Mouse (Mus musculus) liver, embryonic 12.5 days (tissue): Measurements from ENCODE around the gene Dap. TPM values are rescaled to one million over a fixed set of nuclear protein-coding genes. Genes with fewer than 3 reads are reported as not detected.
A peak's percentile ranks its signal among the peaks of the same experiment; 100 is the strongest.

ENCODE experiments used
- ATAC-seq: fragments of 200-750 bp; cut with Nextera tagmentation; 2 replicates; pipeline ENCODE4 v1.8.0; 2017; ENCODE audit warnings: moderate number of reproducible peaks, mild to moderate bottlenecking, moderate library complexity
- H3K27ac ChIP-seq: fragments of 300-500 bp; sonication (generic); 2 replicates; pipeline ENCODE4 v1.5.1; 2016; ENCODE audit warnings: mild to moderate bottlenecking
- H3K27me3 ChIP-seq: fragments of 300-500 bp; sonication (generic); replicated peaks from 2 replicates; pipeline ENCODE4 v1.6.1; 2016; ENCODE audit warnings: mild to moderate bottlenecking, moderate library complexity
- H3K36me3 ChIP-seq: fragments of 300-500 bp; sonication (generic); 2 replicates; pipeline ENCODE4 v1.6.1; 2016; ENCODE audit warnings: mild to moderate bottlenecking, moderate library complexity
- H3K4me1 ChIP-seq: fragments of 300-500 bp; sonication (generic); 2 replicates; pipeline ENCODE4 v1.6.1; 2016
- H3K4me2 ChIP-seq: fragments of 300-500 bp; sonication (generic); 2 replicates; pipeline ENCODE4 v1.6.1; 2016; ENCODE audit warnings: mild to moderate bottlenecking, moderate library complexity
- H3K4me3 ChIP-seq: fragments of 300-500 bp; sonication (generic); 2 replicates; pipeline ENCODE4 v1.5.1; 2016; ENCODE audit warnings: mild to moderate bottlenecking, moderate library complexity
- H3K9ac ChIP-seq: fragments of 300-500 bp; sonication (generic); 2 replicates; pipeline ENCODE4 v1.6.1; 2016; ENCODE audit warnings: mild to moderate bottlenecking, moderate library complexity
- H3K9me3 ChIP-seq: fragments of 300-500 bp; sonication (generic); replicated peaks from 2 replicates; pipeline ENCODE4 v1.6.1; 2016; ENCODE audit warnings: mild to moderate bottlenecking, moderate library complexity
- WGBS: fragments of 180-500 bp; shearing (Covaris S2); methylation state at CpG from one replicate; pipeline ENCODE4 v1.1.7; 2016; ENCODE audit not compliant: insufficient replicate concordance; 5-methylcytosine and 5-hydroxymethylcytosine counted together
- polyA plus RNA-seq: library from polyadenylated mRNA; unstranded; fragments of >200 nt; fragmentation: Nextera tagmentation; extraction: Ambion mirVana; gene quantifications from 2 replicates; pipeline ENCODE4 v1.2.1, GENCODE M21; 2016

Dap gene
- polyA plus RNA-seq, 1 experiment from 2014 or later: 44.3 TPM

DNA sequence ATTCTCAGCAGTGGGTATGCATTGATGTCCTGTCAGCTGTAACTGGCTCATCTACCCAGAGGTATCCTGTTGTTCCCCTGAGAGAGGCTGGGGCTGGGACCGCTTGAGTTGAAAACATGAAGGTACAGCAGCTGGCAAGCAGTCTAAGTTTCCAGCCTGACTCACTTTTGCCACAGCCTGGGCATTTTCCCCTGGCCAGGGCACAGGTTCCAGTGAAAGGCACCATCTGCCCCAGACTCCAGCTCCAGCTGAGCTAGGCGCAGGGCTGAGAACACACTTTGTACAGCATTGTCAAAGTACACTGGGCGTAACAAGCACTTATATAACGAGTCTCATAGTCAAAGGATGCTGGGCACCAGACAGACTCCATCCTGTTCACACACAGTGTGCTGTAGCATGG, 29.8 kb downstream of the Dap start:
- no peaks in the 10 kb centered on the region for H3K27me3 ChIP-seq
- ATAC-seq: no peak
- H3K27ac ChIP-seq: no peak overlapping the region
- no peak overlapping the region for H3K4me2 ChIP-seq
- 85% methylated on average over 4 of the region's 4 CpGs for WGBS
- H3K4me1 ChIP-seq: peaks cover 42% of the 10 kb centered on the region
- no peak overlapping the region for H3K4me3 ChIP-seq
- H3K36me3 ChIP-seq: no peaks in the 10 kb centered on the region
- H3K9me3 ChIP-seq: no peaks in the 10 kb centered on the region
- no peak overlapping the region for H3K9ac ChIP-seq

GRCm38 (mm10) chr15:31254939-31255535, 30.9 kb downstream of the Dap start:
- H3K9me3 ChIP-seq: no peaks in the 10 kb centered on the region
- no peak overlapping the region for H3K27ac ChIP-seq
- H3K4me3 ChIP-seq: no peak overlapping the region
- H3K4me1 ChIP-seq: peaks cover 39% of the 10 kb centered on the region
- no peak overlapping the region for H3K9ac ChIP-seq
- 76% methylated on average over 9 of the region's 9 CpGs for WGBS
- no peaks in the 10 kb centered on the region for H3K36me3 ChIP-seq
- H3K4me2 ChIP-seq: no peak overlapping the region
- H3K27me3 ChIP-seq: no peaks in the 10 kb centered on the region
- ATAC-seq: no peak

DNA sequence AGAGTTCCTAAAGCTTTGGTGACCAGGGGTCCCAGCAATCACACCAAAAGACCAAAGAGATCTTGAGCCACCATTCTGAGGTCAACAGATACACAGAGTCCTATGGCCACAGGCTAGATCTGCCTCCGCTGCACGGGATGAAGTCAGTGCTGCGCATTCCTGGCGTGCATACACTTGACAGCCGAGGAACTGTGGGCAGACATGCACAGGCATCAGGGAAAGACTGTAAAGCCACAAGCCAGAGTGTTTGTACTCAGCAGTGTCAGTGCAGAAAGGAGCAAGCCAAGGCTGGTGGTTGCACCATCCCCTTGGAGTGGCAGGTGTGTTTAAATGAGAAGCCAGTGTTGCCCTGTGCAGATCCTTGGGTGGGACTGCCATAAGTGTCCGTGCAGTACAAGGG, 31.6 kb downstream of the Dap start:
- H3K27me3 ChIP-seq: no peaks in the 10 kb centered on the region
- H3K9me3 ChIP-seq: no peaks in the 10 kb centered on the region
- no peak overlapping the region for H3K27ac ChIP-seq
- ATAC-seq: no peak
- H3K9ac ChIP-seq: no peak overlapping the region
- H3K36me3 ChIP-seq: no peaks in the 10 kb centered on the region
- no peak overlapping the region for H3K4me2 ChIP-seq
- H3K4me1 ChIP-seq: peaks cover 34% of the 10 kb centered on the region
- no peak overlapping the region for H3K4me3 ChIP-seq
- WGBS: 83% methylated on average over 6 of the region's 6 CpGs

GRCm38 (mm10) chr15:31257329-31257728, 33.2 kb downstream of the Dap start:
- Histone ChIP-seq H3K36me3 (no peaks in the 10 kb centered on the region), H3K4me1 (peaks cover 18% of the 10 kb centered on the region), H3K4me2 (no peak overlapping the region), H3K27me3 (no peaks in the 10 kb centered on the region), H3K27ac (no peak overlapping the region), H3K9me3 (no peaks in the 10 kb centered on the region), H3K4me3 (no peak overlapping the region), H3K9ac (no peak overlapping the region)
- no peak for ATAC-seq
- 84% methylated on average over 1 of the region's 1 CpGs for WGBS

GRCm38 (mm10) chr15:31258029-31258692, 34.0 kb downstream of the Dap start:
- H3K27me3 ChIP-seq: no peaks in the 10 kb centered on the region
- no peaks in the 10 kb centered on the region for H3K9me3 ChIP-seq
- H3K9ac ChIP-seq: no peak overlapping the region
- ATAC-seq: 0 out of 2 replicates have a peak, but pooled peaks have one; percentile 13
- 66% methylated on average over 21 of the region's 21 CpGs for WGBS
- no peak overlapping the region for H3K4me3 ChIP-seq
- H3K36me3 ChIP-seq: no peaks in the 10 kb centered on the region
- no peak overlapping the region for H3K4me2 ChIP-seq
- H3K27ac ChIP-seq: no peak overlapping the region
- H3K4me1 ChIP-seq: peaks cover 10% of the 10 kb centered on the region; the same call in 1 of the 2 replicates

DNA sequence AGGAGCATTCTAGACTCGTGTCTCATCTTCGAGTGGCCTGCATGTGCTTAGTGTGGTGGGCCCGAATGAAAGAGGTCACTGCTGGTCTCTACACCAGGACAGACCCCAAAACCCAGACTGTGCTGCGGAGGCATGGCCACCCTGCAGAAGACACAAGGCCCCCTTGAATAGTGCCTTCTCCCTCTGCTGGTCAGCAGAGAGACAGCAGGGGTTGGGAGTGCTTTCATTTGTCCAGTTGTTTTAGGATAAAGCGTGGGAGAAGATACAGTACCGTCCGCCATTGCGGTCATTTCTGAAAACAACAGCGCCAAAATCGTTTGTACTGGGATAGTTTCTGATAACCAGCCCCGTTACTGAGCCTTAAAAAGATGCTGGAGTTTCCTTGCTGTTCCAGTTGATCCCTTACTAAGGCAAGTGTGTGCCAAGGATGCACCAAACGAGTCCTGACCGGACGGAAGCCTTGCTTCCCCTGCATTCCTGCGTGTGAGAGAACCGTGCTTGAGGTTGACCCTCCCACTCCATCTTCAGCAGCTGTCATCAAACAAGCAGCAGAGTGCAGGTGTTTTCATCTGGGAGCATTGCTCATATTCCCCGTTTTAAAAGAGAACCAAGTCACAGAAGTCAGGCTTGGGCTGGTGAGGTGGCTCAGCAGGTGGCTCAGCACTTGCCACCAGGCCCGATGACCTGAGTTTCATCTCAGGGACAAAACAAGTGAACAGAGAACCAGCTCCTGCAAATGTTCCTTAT, 34.8 kb downstream of the Dap start:
- ATAC-seq: peak; percentile 48; the same call in 1 of the 2 replicates
- WGBS: 79% methylated on average over 18 of the region's 18 CpGs
- no peaks in the 10 kb centered on the region for H3K36me3 ChIP-seq
- no peak overlapping the region for H3K4me2 ChIP-seq
- H3K27me3 ChIP-seq: no peaks in the 10 kb centered on the region
- H3K27ac ChIP-seq: no peak overlapping the region
- H3K9ac ChIP-seq: no peak overlapping the region
- no peaks in the 10 kb centered on the region for H3K9me3 ChIP-seq
- 0 out of 2 replicates have a peak, but pooled peaks cover 5% of the 10 kb centered on the region for H3K4me1 ChIP-seq
- H3K4me3 ChIP-seq: no peak overlapping the region

DNA sequence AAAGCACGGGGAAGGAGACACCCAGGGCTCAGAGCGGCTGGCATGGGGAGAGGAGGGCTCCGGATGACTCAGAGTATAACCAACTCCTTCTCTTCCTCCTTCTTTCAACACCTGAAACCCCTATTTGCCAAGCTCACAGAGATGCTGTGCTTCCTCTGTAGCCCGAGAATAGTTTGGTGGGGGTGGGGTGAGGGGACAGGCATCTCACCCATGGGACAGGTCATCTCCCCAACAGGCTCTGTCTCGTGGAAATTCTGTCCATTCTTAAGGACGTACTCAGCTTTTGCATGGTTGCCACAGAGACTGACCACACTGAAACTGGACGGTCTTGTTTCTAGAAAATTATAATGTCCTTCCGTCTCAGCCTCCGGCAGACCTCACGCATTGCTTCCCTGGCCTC, 37.0 kb downstream of the Dap start:
- H3K27me3 ChIP-seq: no peaks in the 10 kb centered on the region

DNA sequence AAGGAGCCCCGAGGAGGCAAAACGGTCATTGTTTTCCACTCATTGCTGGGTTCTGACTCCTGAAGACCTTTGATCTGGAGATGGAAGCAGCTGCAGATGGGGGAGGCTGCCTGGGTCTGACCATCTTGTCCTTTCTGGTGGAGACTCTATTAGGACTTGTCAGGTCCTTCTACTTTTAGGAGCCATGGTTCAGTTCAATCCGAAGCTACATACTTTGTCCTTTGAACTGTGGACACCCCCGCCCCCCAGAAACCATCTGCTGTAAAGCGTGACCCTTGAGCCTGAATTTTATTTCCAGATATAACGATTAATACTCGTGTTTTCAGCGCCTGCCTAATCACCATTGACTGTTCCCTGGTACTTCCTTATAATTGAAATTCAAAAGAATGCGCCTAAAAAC, 38.2 kb downstream of the Dap start:
- no peak for ATAC-seq
- 63% methylated on average over 9 of the region's 9 CpGs for WGBS
- Histone ChIP-seq H3K27me3 (no peaks in the 10 kb centered on the region), H3K9ac (no peak overlapping the region), H3K9me3 (no peaks in the 10 kb centered on the region), H3K4me1 (peaks cover 9% of the 10 kb centered on the region; the same call in 1 of the 2 replicates), H3K4me3 (no peak overlapping the region), H3K4me2 (no peak overlapping the region), H3K36me3 (no peaks in the 10 kb centered on the region), H3K27ac (no peak overlapping the region)

More for the DNA sequence above, 37.0 kb downstream of the Dap start:
- Histone ChIP-seq H3K36me3 (no peaks in the 10 kb centered on the region), H3K4me2 (no peak overlapping the region), H3K9me3 (no peaks in the 10 kb centered on the region), H3K9ac (no peak overlapping the region), H3K27ac (no peak overlapping the region), H3K4me1 (peaks cover 9% of the 10 kb centered on the region; the same call in 1 of the 2 replicates), H3K4me3 (no peak overlapping the region)
- 70% methylated on average over 10 of the region's 10 CpGs for WGBS
- ATAC-seq: no peak

- Histone ChIP-seq H3K4me1 (peaks cover 3% of the 10 kb centered on the region; the same call in 1 of the 2 replicates), H3K4me3 (no peak overlapping the region), H3K27me3 (no peaks in the 10 kb centered on the region), H3K36me3 (no peaks in the 10 kb centered on the region), H3K9me3 (no peaks in the 10 kb centered on the region), H3K27ac (no peak overlapping the region), H3K4me2 (no peak overlapping the region), H3K9ac (no peak overlapping the region)
- WGBS: 30% methylated on average over 6 of the region's 6 CpGs
- peak; percentile 46; the same call in 1 of the 2 replicates for ATAC-seq
These were observed 40.7 kb downstream of the Dap start for GRCm38 (mm10) chr15:31264827-31265226.

- Histone ChIP-seq H3K9me3 (no peaks in the 10 kb centered on the region), H3K4me3 (no peak overlapping the region), H3K4me2 (no peak overlapping the region), H3K9ac (no peak overlapping the region), H3K36me3 (no peaks in the 10 kb centered on the region), H3K4me1 (peaks cover 3% of the 10 kb centered on the region; the same call in 1 of the 2 replicates), H3K27ac (no peak overlapping the region), H3K27me3 (no peaks in the 10 kb centered on the region)
- no peak for ATAC-seq
- WGBS: 79% methylated on average over 8 of the region's 8 CpGs
These were observed 41.3 kb downstream of the Dap start for GRCm38 (mm10) chr15:31265404-31265803.

DNA sequence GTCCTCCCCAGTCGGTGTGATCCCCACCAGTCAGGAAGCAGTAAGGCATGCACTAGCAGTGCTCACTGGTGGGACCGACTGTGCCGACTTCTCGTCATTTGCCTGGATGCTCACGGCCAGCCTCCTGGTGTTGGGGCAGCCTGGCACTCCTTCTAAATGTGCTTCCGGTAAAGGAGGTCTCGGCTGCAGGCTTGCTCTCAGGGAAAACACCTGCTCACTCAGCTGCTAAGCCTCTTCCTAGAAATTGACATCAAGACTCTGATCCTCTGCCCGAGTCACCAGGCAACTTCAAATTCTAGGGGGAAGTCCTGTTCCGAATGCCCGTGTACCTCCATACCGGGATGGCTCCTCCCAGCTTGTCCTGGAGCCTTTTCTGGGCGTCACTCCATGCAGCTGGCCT, 41.7 kb downstream of the Dap start:
- no peaks in the 10 kb centered on the region for H3K9me3 ChIP-seq
- 80% methylated on average over 12 of the region's 12 CpGs for WGBS
- peaks cover 3% of the 10 kb centered on the region; the same call in 1 of the 2 replicates for H3K4me1 ChIP-seq
- no peaks in the 10 kb centered on the region for H3K27me3 ChIP-seq
- no peak overlapping the region for H3K4me2 ChIP-seq
- no peak overlapping the region for H3K27ac ChIP-seq
- H3K9ac ChIP-seq: no peak overlapping the region
- no peak for ATAC-seq
- no peak overlapping the region for H3K4me3 ChIP-seq
- no peaks in the 10 kb centered on the region for H3K36me3 ChIP-seq

GRCm38 (mm10) chr15:31268148-31268547, 44.0 kb downstream of the Dap start:
- no peak for ATAC-seq
- 67% methylated on average over 6 of the region's 6 CpGs for WGBS

More at GRCm38 (mm10) chr15:31268148-31268547, 44.0 kb downstream of the Dap start:
- H3K9ac ChIP-seq: no peak overlapping the region
- H3K4me2 ChIP-seq: no peak overlapping the region
- no peak overlapping the region for H3K4me3 ChIP-seq
- peaks cover 6% of the 10 kb centered on the region for H3K4me1 ChIP-seq
- H3K36me3 ChIP-seq: peaks cover 5% of the 10 kb centered on the region; the same call in 1 of the 2 replicates
- H3K27ac ChIP-seq: no peak overlapping the region
- H3K9me3 ChIP-seq: no peaks in the 10 kb centered on the region
- no peaks in the 10 kb centered on the region for H3K27me3 ChIP-seq
